Mouse (Mus musculus): ENCODE measurements around the gene Olfr547. TPM values are rescaled to one million over a fixed set of nuclear protein-coding genes. Genes with fewer than 3 reads are reported as not detected.

Gene Olfr547
- total and polyA plus RNA-seq, 3 experiments, result not detected

DNA sequence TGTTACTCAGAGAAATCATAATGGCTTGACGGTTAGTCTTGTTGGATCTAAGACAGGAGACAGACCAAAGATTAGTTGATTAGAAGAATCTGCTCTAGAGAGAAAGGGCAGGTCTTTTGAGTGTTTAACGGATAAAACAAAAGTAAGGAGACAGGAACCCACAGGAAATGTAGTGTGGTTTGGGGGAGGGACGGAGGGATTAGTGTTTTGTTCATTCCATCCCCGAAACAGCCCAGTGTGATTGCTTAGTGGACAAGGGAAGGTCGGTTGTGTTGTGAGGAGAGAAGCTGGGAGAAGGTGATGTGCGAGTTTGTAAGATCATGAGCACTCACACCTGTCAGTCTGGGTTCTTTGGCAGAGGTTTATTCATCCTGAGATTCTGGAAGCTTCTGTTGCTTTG lies 41.4 kb downstream of the Olfr547 start:
- no peaks in the 10 kb centered on the region for H3K9me3 ChIP-seq (replicated peaks)
- peaks cover 12% of the 10 kb centered on the region for H3K27me3 ChIP-seq (ENCODE audit: insufficient read depth, low read length)
- H3K4me3 ChIP-seq (ENCODE audit: low read depth, low read length), result no peak overlapping the region
- no peaks in the 10 kb centered on the region for H3K4me1 ChIP-seq (ENCODE audit: insufficient read depth, low read depth, low read length)
- TF ChIP-seq GATA2 (IDR thresholded peaks at IDR 0.05; ENCODE audit: borderline replicate concordance, low read depth, low read length), result no peak
- no peak for TF ChIP-seq TAL1 (conservative IDR thresholded peaks at IDR 0.05; ENCODE audit: low read depth, low read length)
- TF ChIP-seq POLR2AphosphoS5 (IDR thresholded peaks at IDR 0.05; ENCODE audit: insufficient replicate concordance, low read depth, low read length), result no peak
- TF ChIP-seq GATA1 (IDR thresholded peaks at IDR 0.05; ENCODE audit: borderline replicate concordance, low read length), result no peak
- TF ChIP-seq CTCF (IDR thresholded peaks at IDR 0.05; ENCODE audit: low read depth, low read length), result no peak
- no peak for ATAC-seq (ENCODE audit: extremely low read depth, insufficient number of reproducible peaks, low FRiP score, poor library complexity, severe bottlenecking)
- H3K36me3 ChIP-seq (replicated peaks), result no peaks in the 10 kb centered on the region
- no peak for DNase-seq (ENCODE audit: low spot score)

Other genes starting within 250 kb of the Olfr547 start
Only the 20 nearest of the 22 such genes appear.
- gene Rrm1, start 93.1 kb upstream of the Olfr547 start, total RNA-seq (2014; fragmentation: Nextera tagmentation), result 264 and 285 TPM in 2 replicates
- 524 and 591 TPM in 2 replicates for gene Rrm1, start 93.1 kb upstream of the Olfr547 start, total RNA-seq (2017)
- 64.3 and 131 TPM in 2 replicates for gene Rrm1, start 93.1 kb upstream of the Olfr547 start, polyA plus RNA-seq (2012)
- not detected in 2 replicates for gene Olfr543, start 53.1 kb upstream of the Olfr547 start, total RNA-seq (2014; fragmentation: Nextera tagmentation)
- 0.27 TPM in 1 of 2 replicates, not detected in the other for gene Olfr543, start 53.1 kb upstream of the Olfr547 start, total RNA-seq (2017)
- gene Olfr543, start 53.1 kb upstream of the Olfr547 start, polyA plus RNA-seq (2012), result not detected in 2 replicates
- not detected in 2 replicates for gene Olfr544, start 46.4 kb upstream of the Olfr547 start, total RNA-seq (2014; fragmentation: Nextera tagmentation)
- gene Olfr544, start 46.4 kb upstream of the Olfr547 start, total RNA-seq (2017), result 0.12 TPM in 1 of 2 replicates, not detected in the other
- not detected in 2 replicates for gene Olfr544, start 46.4 kb upstream of the Olfr547 start, polyA plus RNA-seq (2012)
- gene Olfr545, start 35.2 kb upstream of the Olfr547 start, total RNA-seq (2014; fragmentation: Nextera tagmentation), result not detected in 2 replicates
- gene Olfr545, start 35.2 kb upstream of the Olfr547 start, total RNA-seq (2017), result 0.05 TPM in 1 of 2 replicates, not detected in the other
- not detected in 2 replicates for gene Olfr545, start 35.2 kb upstream of the Olfr547 start, polyA plus RNA-seq (2012)
- gene Olfr548-ps1, start 6.1 kb downstream of the Olfr547 start, total RNA-seq (2014; fragmentation: Nextera tagmentation), result not detected in 2 replicates
- gene Olfr548-ps1, start 6.1 kb downstream of the Olfr547 start, total RNA-seq (2017), result under 0.01 and 0.05 TPM in 2 replicates
- not detected in 2 replicates for gene Olfr548-ps1, start 6.1 kb downstream of the Olfr547 start, polyA plus RNA-seq (2012)
- not detected in 2 replicates for gene Olfr549, start 15.1 kb downstream of the Olfr547 start, total RNA-seq (2014; fragmentation: Nextera tagmentation)
- 0.05 and 0.23 TPM in 2 replicates for gene Olfr549, start 15.1 kb downstream of the Olfr547 start, total RNA-seq (2017)
- not detected in 2 replicates for gene Olfr549, start 15.1 kb downstream of the Olfr547 start, polyA plus RNA-seq (2012)
- gene Trim21, start 30.7 kb downstream of the Olfr547 start, total RNA-seq (2014; fragmentation: Nextera tagmentation), result 7.0 and 8.6 TPM in 2 replicates
- 19.2 and 23.2 TPM in 2 replicates for gene Trim21, start 30.7 kb downstream of the Olfr547 start, total RNA-seq (2017)
- gene Trim21, start 30.7 kb downstream of the Olfr547 start, polyA plus RNA-seq (2012), result 3.2 and 5.4 TPM in 2 replicates
- not detected in 2 replicates for gene Olfr550, start 36.7 kb downstream of the Olfr547 start, total RNA-seq (2014; fragmentation: Nextera tagmentation)
- 0.06 and 0.11 TPM in 2 replicates for gene Olfr550, start 36.7 kb downstream of the Olfr547 start, total RNA-seq (2017)
- not detected in 2 replicates for gene Olfr550, start 36.7 kb downstream of the Olfr547 start, polyA plus RNA-seq (2012)
- gene Olfr551, start 57.1 kb downstream of the Olfr547 start, total RNA-seq (2014; fragmentation: Nextera tagmentation), result not detected in 2 replicates
- gene Olfr551, start 57.1 kb downstream of the Olfr547 start, total RNA-seq (2017), result 0.23 and 0.27 TPM in 2 replicates
- not detected in 2 replicates for gene Olfr551, start 57.1 kb downstream of the Olfr547 start, polyA plus RNA-seq (2012)
- gene Olfr552, start 63.0 kb downstream of the Olfr547 start, total RNA-seq (2014; fragmentation: Nextera tagmentation), result not detected in 2 replicates
- gene Olfr552, start 63.0 kb downstream of the Olfr547 start, total RNA-seq (2017), result 0.05 and 0.17 TPM in 2 replicates
- gene Olfr552, start 63.0 kb downstream of the Olfr547 start, polyA plus RNA-seq (2012), result not detected in 2 replicates
- gene Olfr553, start 83.5 kb downstream of the Olfr547 start, total RNA-seq (2014; fragmentation: Nextera tagmentation), result not detected in 2 replicates
- 0.12 and 0.22 TPM in 2 replicates for gene Olfr553, start 83.5 kb downstream of the Olfr547 start, total RNA-seq (2017)
- gene Olfr553, start 83.5 kb downstream of the Olfr547 start, polyA plus RNA-seq (2012), result not detected in 2 replicates
- not detected in 2 replicates for gene Olfr554, start 103.7 kb downstream of the Olfr547 start, total RNA-seq (2014; fragmentation: Nextera tagmentation)
- gene Olfr554, start 103.7 kb downstream of the Olfr547 start, total RNA-seq (2017), result 0.06 and 0.16 TPM in 2 replicates
- gene Olfr554, start 103.7 kb downstream of the Olfr547 start, polyA plus RNA-seq (2012), result not detected in 2 replicates
- gene Olfr555, start 124.1 kb downstream of the Olfr547 start, total RNA-seq (2014; fragmentation: Nextera tagmentation), result not detected in 2 replicates
- 0.17 and 0.22 TPM in 2 replicates for gene Olfr555, start 124.1 kb downstream of the Olfr547 start, total RNA-seq (2017)
- gene Olfr555, start 124.1 kb downstream of the Olfr547 start, polyA plus RNA-seq (2012), result not detected in 2 replicates
- not detected in 2 replicates for gene Olfr556, start 130.2 kb downstream of the Olfr547 start, total RNA-seq (2014; fragmentation: Nextera tagmentation)
- gene Olfr556, start 130.2 kb downstream of the Olfr547 start, total RNA-seq (2017), result 0.23 and 0.27 TPM in 2 replicates
- gene Olfr556, start 130.2 kb downstream of the Olfr547 start, polyA plus RNA-seq (2012), result not detected in 2 replicates
- 12.9 and 19.6 TPM in 2 replicates for gene Trim68, start 152.6 kb downstream of the Olfr547 start, total RNA-seq (2014; fragmentation: Nextera tagmentation)
- 9.6 and 9.9 TPM in 2 replicates for gene Trim68, start 152.6 kb downstream of the Olfr547 start, total RNA-seq (2017)
- gene Trim68, start 152.6 kb downstream of the Olfr547 start, polyA plus RNA-seq (2012), result 2.0 and 2.3 TPM in 2 replicates
- not detected in 2 replicates for gene Olfr557, start 161.2 kb downstream of the Olfr547 start, total RNA-seq (2014; fragmentation: Nextera tagmentation)
- 0.06 TPM in 1 of 2 replicates, not detected in the other for gene Olfr557, start 161.2 kb downstream of the Olfr547 start, total RNA-seq (2017)
- gene Olfr557, start 161.2 kb downstream of the Olfr547 start, polyA plus RNA-seq (2012), result not detected in 2 replicates
- not detected in 2 replicates for gene Olfr558, start 167.5 kb downstream of the Olfr547 start, total RNA-seq (2014; fragmentation: Nextera tagmentation)
- 0.11 and 0.17 TPM in 2 replicates for gene Olfr558, start 167.5 kb downstream of the Olfr547 start, total RNA-seq (2017)
- not detected in 2 replicates for gene Olfr558, start 167.5 kb downstream of the Olfr547 start, polyA plus RNA-seq (2012)
- not detected in 2 replicates for gene Olfr33, start 184.3 kb downstream of the Olfr547 start, total RNA-seq (2014; fragmentation: Nextera tagmentation)
- gene Olfr33, start 184.3 kb downstream of the Olfr547 start, total RNA-seq (2017), result not detected in 2 replicates
- gene Olfr33, start 184.3 kb downstream of the Olfr547 start, polyA plus RNA-seq (2012), result not detected in 2 replicates
- gene Olfr559, start 192.7 kb downstream of the Olfr547 start, total RNA-seq (2014; fragmentation: Nextera tagmentation), result not detected in 2 replicates
- gene Olfr559, start 192.7 kb downstream of the Olfr547 start, total RNA-seq (2017), result not detected in 2 replicates
- gene Olfr559, start 192.7 kb downstream of the Olfr547 start, polyA plus RNA-seq (2012), result not detected in 2 replicates
- gene Olfr560, start 224.6 kb downstream of the Olfr547 start, total RNA-seq (2014; fragmentation: Nextera tagmentation), result not detected in 2 replicates
- 0.12 and 0.38 TPM in 2 replicates for gene Olfr560, start 224.6 kb downstream of the Olfr547 start, total RNA-seq (2017)
- gene Olfr560, start 224.6 kb downstream of the Olfr547 start, polyA plus RNA-seq (2012), result not detected in 2 replicates